Mouse (Mus musculus) heart, embryonic 16.5 days (tissue): Measurements from ENCODE around the gene Exosc7. TPM values are rescaled to one million over a fixed set of nuclear protein-coding genes. Genes with fewer than 3 reads are reported as not detected.
A peak's percentile ranks its signal among the peaks of the same experiment; 100 is the strongest.

Source experiments
- ATAC-seq: fragments of 200-750 bp; cut with Nextera tagmentation; replicated peaks from 2 replicates; pipeline ENCODE4 v1.8.0; 2017; ENCODE audit warnings: moderate number of reproducible peaks; ENCODE audit not compliant: insufficient read depth, low FRiP score; ENCODE audit errors: extremely low read depth
- H3K27ac ChIP-seq: fragments of 300-500 bp; sonication (generic); 2 replicates; pipeline ENCODE4 v1.5.1; 2014; ENCODE audit warnings: mild to moderate bottlenecking, low read length, control low read depth, moderate library complexity
- H3K27me3 ChIP-seq: fragments of 300-500 bp; sonication (generic); 2 replicates; pipeline ENCODE4 v1.6.1; 2014; ENCODE audit warnings: low read length, mixed read lengths; ENCODE audit not compliant: control insufficient read depth, insufficient read depth
- H3K36me3 ChIP-seq: fragments of 300-500 bp; sonication (generic); 2 replicates; pipeline ENCODE4 v1.6.1; 2014; ENCODE audit not compliant: control insufficient read depth, insufficient read depth
- H3K4me1 ChIP-seq: fragments of 300-500 bp; sonication (generic); 2 replicates; pipeline ENCODE4 v1.6.1; 2014; ENCODE audit warnings: low read length, mixed read lengths; ENCODE audit not compliant: control insufficient read depth, insufficient read depth
- H3K4me2 ChIP-seq: fragments of 300-500 bp; sonication (generic); 2 replicates; pipeline ENCODE4 v1.6.1; 2014; ENCODE audit warnings: low read depth, mild to moderate bottlenecking, control low read depth, low read length
- H3K4me3 ChIP-seq: fragments of 300-500 bp; sonication (generic); 2 replicates; pipeline ENCODE4 v1.5.1; 2014; ENCODE audit warnings: mild to moderate bottlenecking, control low read depth, low read length
- H3K9ac ChIP-seq: fragments of 300-500 bp; sonication (generic); 2 replicates; pipeline ENCODE4 v1.6.1; 2014; ENCODE audit warnings: low read length, control low read depth
- H3K9me3 ChIP-seq: fragments of 300-500 bp; sonication (generic); replicated peaks from 2 replicates; pipeline ENCODE4 v1.6.1; 2016; ENCODE audit warnings: low read length; ENCODE audit not compliant: control insufficient read depth
- WGBS: fragments of 180-500 bp; shearing (Covaris S2); extraction: QIAGEN DNeasy Blood & Tissue Kit; methylation state at CpG from one replicate; pipeline ENCODE4 v1.1.7; 2014; 5-methylcytosine and 5-hydroxymethylcytosine counted together
- polyA plus RNA-seq: library from polyadenylated mRNA; unstranded; fragments of >200 nt; fragmentation: Nextera tagmentation; extraction: Ambion mirVana; gene quantifications from 2 replicates; pipeline ENCODE4 v1.2.1, GENCODE M21; 2015

Exosc7 gene
- polyA plus RNA-seq, 1 experiment from 2014 or later = 87.6 TPM

DNA sequence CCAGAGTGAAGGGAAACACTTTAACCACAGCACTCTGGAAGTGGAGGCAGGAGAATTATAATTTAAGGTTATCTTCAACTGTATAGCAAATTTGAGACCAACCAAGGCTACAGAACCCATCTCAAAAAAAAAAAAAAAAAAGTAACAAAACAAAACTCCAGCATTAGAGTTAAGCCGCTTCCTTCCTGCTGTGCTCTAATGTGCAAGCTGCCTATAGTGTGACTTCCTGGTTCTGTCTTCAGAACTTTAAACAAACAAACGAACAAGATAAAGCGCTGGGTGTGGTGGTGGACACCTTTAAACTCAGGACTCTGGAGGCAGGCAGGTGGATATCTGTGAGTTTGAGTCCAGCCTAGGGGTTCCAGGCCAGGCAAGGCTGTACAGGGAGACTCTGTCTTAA is 39.0 kb downstream of the Exosc7 start:
- no peak overlapping the region for H3K4me2 ChIP-seq
- no peaks in the 10 kb centered on the region for H3K9me3 ChIP-seq
- no peak overlapping the region for H3K9ac ChIP-seq
- ATAC-seq = no peak
- no peaks in the 10 kb centered on the region for H3K27me3 ChIP-seq
- no peak overlapping the region; the same call in 1 of the 2 replicates for H3K27ac ChIP-seq
- no peaks in the 10 kb centered on the region for H3K36me3 ChIP-seq
- WGBS = 56% methylated on average over 3 of the region's 3 CpGs
- H3K4me3 ChIP-seq = no peak overlapping the region
- H3K4me1 ChIP-seq = no peaks in the 10 kb centered on the region

DNA sequence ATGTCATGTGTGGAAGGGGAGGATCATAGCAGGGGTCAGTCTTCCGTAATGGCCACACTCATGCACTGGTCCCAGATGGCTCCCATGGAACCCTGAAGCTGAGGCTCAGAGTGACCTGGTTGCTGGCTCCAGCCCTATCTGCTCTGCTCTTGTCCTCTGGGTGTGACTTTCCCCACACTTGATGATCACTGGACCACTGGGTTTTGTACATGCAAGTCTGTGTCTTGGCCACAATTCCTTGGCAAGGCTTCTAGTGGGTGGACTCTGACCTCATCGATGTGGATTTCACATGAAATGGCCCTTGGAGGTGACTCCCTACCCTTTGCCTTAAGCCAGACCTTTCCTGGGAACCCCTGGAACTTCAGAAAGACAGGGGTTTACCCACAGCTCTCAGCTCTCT is 40.1 kb downstream of the Exosc7 start:
- H3K27me3 ChIP-seq = no peaks in the 10 kb centered on the region
- no peak overlapping the region for H3K4me2 ChIP-seq
- no peak overlapping the region for H3K27ac ChIP-seq
- H3K36me3 ChIP-seq = no peaks in the 10 kb centered on the region
- no peak overlapping the region for H3K9ac ChIP-seq
- no peak for ATAC-seq
- H3K4me1 ChIP-seq = no peaks in the 10 kb centered on the region
- no peak overlapping the region for H3K4me3 ChIP-seq
- WGBS = 83% methylated on average over 2 of the region's 2 CpGs
- H3K9me3 ChIP-seq = no peaks in the 10 kb centered on the region

GRCm38 (mm10) chr9:123156910-123157361 is 43.9 kb downstream of the Exosc7 start:
- H3K27ac ChIP-seq = no peak overlapping the region
- no peaks in the 10 kb centered on the region for H3K36me3 ChIP-seq
- WGBS = 39% methylated on average over 30 of the region's 30 CpGs
- H3K9me3 ChIP-seq = no peaks in the 10 kb centered on the region
- H3K4me1 ChIP-seq = no peaks in the 10 kb centered on the region
- H3K27me3 ChIP-seq = no peaks in the 10 kb centered on the region
- peak overlapping the region; percentile 23 for H3K4me3 ChIP-seq
- H3K9ac ChIP-seq = peak overlapping the region; percentile 20; the same call in 1 of the 2 replicates
- H3K4me2 ChIP-seq = peak overlapping the region; percentile 50
- 0 out of 2 replicates have a peak, but pooled peaks have one; percentile 10 for ATAC-seq

- Histone ChIP-seq H3K4me3 (no peak overlapping the region), H3K9me3 (no peaks in the 10 kb centered on the region), H3K4me2 (no peak overlapping the region), H3K36me3 (no peaks in the 10 kb centered on the region), H3K27me3 (no peaks in the 10 kb centered on the region), H3K9ac (no peak overlapping the region), H3K27ac (no peak overlapping the region), H3K4me1 (no peaks in the 10 kb centered on the region)
- ATAC-seq = no peak
These were observed 44.7 kb downstream of the Exosc7 start for GRCm38 (mm10) chr9:123157699-123158098.

GRCm38 (mm10) chr9:123158125-123158836 is 45.3 kb downstream of the Exosc7 start:
- Histone ChIP-seq H3K9me3 (no peaks in the 10 kb centered on the region), H3K4me1 (no peaks in the 10 kb centered on the region), H3K9ac (no peak overlapping the region), H3K4me2 (no peak overlapping the region), H3K27ac (no peak overlapping the region), H3K36me3 (no peaks in the 10 kb centered on the region), H3K4me3 (no peak overlapping the region), H3K27me3 (no peaks in the 10 kb centered on the region)
- 54% methylated on average over 8 of the region's 8 CpGs for WGBS
- no peak for ATAC-seq

GRCm38 (mm10) chr9:123159330-123159729 is 46.3 kb downstream of the Exosc7 start:
- Histone ChIP-seq H3K36me3 (no peaks in the 10 kb centered on the region), H3K9me3 (no peaks in the 10 kb centered on the region), H3K4me3 (no peak overlapping the region), H3K4me2 (no peak overlapping the region), H3K27ac (no peak overlapping the region), H3K4me1 (no peaks in the 10 kb centered on the region), H3K9ac (no peak overlapping the region), H3K27me3 (no peaks in the 10 kb centered on the region)
- no peak; the same call in 1 of the 2 replicates for ATAC-seq
- WGBS = 58% methylated on average over 7 of the region's 7 CpGs

DNA sequence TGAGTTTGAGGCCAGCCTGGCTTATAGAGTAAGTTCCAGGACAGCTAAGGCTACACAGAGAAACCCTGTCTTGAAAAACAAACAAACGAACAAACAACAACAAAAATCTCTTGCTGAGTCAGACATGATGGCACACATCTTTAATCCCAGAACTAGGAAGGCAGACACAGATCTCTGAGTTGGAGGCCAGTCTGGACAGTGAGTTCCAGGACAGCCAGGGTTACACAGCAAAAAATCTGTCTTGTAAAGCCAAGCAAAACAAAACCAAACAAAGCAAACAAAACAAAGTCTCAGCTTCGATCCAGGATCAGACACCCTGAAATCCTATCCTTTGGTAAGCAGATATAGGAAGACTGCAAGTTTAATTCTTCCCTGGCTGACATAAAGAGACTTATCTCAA is 48.8 kb downstream of the Exosc7 start:
- Histone ChIP-seq H3K4me1 (no peaks in the 10 kb centered on the region), H3K4me2 (no peak overlapping the region), H3K9ac (no peak overlapping the region), H3K36me3 (no peaks in the 10 kb centered on the region), H3K4me3 (no peak overlapping the region), H3K9me3 (no peaks in the 10 kb centered on the region), H3K27ac (no peak overlapping the region), H3K27me3 (no peaks in the 10 kb centered on the region)
- 50% methylated on average over 2 of the region's 2 CpGs for WGBS
- ATAC-seq = no peak

- no peak overlapping the region for H3K9ac ChIP-seq
- H3K27ac ChIP-seq = no peak overlapping the region
- H3K9me3 ChIP-seq = no peaks in the 10 kb centered on the region
- no peak for ATAC-seq
- WGBS = 72% methylated on average over 4 of the region's 4 CpGs
- no peaks in the 10 kb centered on the region for H3K4me1 ChIP-seq
- H3K36me3 ChIP-seq = no peaks in the 10 kb centered on the region
- H3K27me3 ChIP-seq = no peaks in the 10 kb centered on the region
- no peak overlapping the region for H3K4me2 ChIP-seq
- no peak overlapping the region for H3K4me3 ChIP-seq
These were observed 50.1 kb downstream of the Exosc7 start for GRCm38 (mm10) chr9:123162985-123163694.

DNA sequence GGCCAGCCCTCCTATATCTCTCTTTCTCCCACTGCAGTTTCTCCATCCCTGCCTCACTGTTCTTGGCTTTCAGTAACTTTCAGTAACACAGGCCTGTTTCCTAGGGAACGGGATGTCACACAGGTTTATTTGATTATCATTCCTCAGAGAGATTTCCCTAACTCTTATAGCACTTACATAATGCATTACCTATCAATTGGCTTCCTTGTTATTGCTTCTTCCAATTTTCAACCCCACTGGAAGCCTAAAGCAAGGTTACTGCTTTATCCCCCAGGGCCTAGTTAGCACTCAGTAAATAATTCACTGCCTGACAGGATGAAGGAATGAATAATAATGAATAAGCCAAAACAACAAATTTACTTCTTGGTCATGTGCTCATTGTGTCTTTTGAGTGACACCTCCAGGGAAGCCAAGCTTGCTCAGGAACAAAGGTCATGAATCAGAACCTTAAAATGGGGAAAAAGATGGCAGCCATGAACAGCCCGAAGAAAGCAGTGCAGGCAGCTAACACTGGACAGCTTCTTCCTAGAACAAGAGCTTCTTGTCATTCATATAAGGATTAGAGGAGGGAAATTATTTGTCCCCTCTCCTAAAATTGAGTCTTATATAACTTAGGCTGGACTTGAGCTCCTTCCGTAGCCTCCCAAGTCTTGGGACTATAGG is 52.9 kb downstream of the Exosc7 start:
- Histone ChIP-seq H3K9me3 (no peaks in the 10 kb centered on the region), H3K4me3 (no peak overlapping the region), H3K4me2 (no peak overlapping the region), H3K4me1 (no peaks in the 10 kb centered on the region), H3K36me3 (no peaks in the 10 kb centered on the region), H3K27ac (no peak overlapping the region), H3K9ac (no peak overlapping the region), H3K27me3 (no peaks in the 10 kb centered on the region)
- ATAC-seq = no peak
- WGBS = 91% methylated on average over 3 of the region's 3 CpGs
